Mouse (Mus musculus) midbrain, embryonic 12.5 days (tissue): ENCODE results near the gene Ttn. TPM values are rescaled to one million over a fixed set of nuclear protein-coding genes. Genes with fewer than 3 reads are reported as not detected.

Experiments used
- ATAC-seq: fragments of 200-750 bp; cut with Nextera tagmentation; 2 replicates; pipeline ENCODE4 v1.8.0; 2017; ENCODE audit warnings: low read depth, moderate TSS enrichment, moderate library complexity; ENCODE audit not compliant: low FRiP score
- H3K27ac ChIP-seq: fragments of 300-500 bp; sonication (generic); replicated peaks from 2 replicates; pipeline ENCODE4 v1.5.1; 2016; ENCODE audit warnings: mild to moderate bottlenecking
- H3K27me3 ChIP-seq: fragments of 300-500 bp; sonication (generic); 2 replicates; pipeline ENCODE4 v1.6.1; 2016; ENCODE audit warnings: mild to moderate bottlenecking
- H3K36me3 ChIP-seq: fragments of 300-500 bp; sonication (generic); 2 replicates; pipeline ENCODE4 v1.6.1; 2016
- H3K4me1 ChIP-seq: fragments of 300-500 bp; sonication (generic); 2 replicates; pipeline ENCODE4 v1.6.1; 2016
- H3K4me2 ChIP-seq: fragments of 300-500 bp; sonication (generic); replicated peaks from 2 replicates; pipeline ENCODE4 v1.6.1; 2016; ENCODE audit warnings: mild to moderate bottlenecking, moderate library complexity
- H3K4me3 ChIP-seq: fragments of 300-500 bp; sonication (generic); 2 replicates; pipeline ENCODE4 v1.5.1; 2016; ENCODE audit warnings: mild to moderate bottlenecking
- H3K9ac ChIP-seq: fragments of 300-500 bp; sonication (generic); replicated peaks from 2 replicates; pipeline ENCODE4 v1.6.1; 2016; ENCODE audit warnings: mild to moderate bottlenecking, moderate library complexity
- H3K9me3 ChIP-seq: fragments of 300-500 bp; sonication (generic); 2 replicates; pipeline ENCODE4 v1.6.1; 2016; ENCODE audit warnings: mild to moderate bottlenecking
- WGBS: fragments of 180-500 bp; shearing (Covaris S2); methylation state at CpG from one replicate; pipeline ENCODE4 v1.1.7; 2016; 5-methylcytosine and 5-hydroxymethylcytosine counted together
- polyA plus RNA-seq: library from polyadenylated mRNA; unstranded; fragments of >200 nt; fragmentation: Nextera tagmentation; extraction: Ambion mirVana; gene quantifications from 2 replicates; pipeline ENCODE4 v1.2.1, GENCODE M21; 2016

The Ttn gene
- polyA plus RNA-seq, 1 experiment from 2014 or later: 0.52 TPM

DNA sequence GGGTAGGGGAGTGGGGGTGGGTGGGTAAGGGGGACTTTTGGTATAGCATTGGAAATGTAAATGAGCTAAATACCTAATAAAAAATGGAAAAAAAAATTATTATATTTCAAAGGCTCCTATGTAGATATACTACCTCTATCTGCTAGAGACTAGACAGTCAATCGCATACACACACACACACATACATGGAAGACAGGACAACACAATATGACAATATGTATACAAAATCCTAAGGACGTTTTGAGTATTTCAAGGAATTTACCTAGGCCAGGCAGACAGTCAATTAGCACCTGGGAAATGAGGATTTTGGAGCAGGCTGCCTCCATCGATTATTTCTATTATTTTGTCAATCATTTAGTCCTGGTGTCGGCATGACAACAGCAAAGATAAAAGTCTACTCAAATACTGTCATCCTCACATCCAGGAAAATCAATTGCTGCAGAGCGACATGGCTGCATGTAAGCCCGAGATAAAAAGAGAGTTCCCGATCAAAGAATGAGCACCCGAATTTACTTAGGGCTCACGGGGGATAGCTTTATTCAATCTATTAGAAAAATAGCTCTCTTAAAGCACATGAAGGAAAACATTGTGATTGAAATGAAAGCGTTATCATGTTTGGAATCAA, 20.8 kb downstream of the Ttn start:
- ATAC-seq: no peak; the same call in 1 of the 2 replicates
- H3K4me3 ChIP-seq: no peak overlapping the region
- H3K4me1 ChIP-seq: no peaks in the 10 kb centered on the region
- 72% methylated on average over 10 of the region's 10 CpGs for WGBS
- H3K9ac ChIP-seq: no peak overlapping the region
- no peaks in the 10 kb centered on the region for H3K27me3 ChIP-seq
- H3K36me3 ChIP-seq: no peaks in the 10 kb centered on the region
- peak overlapping the region; percentile 32; the same call in 1 of the 2 replicates for H3K27ac ChIP-seq
- no peaks in the 10 kb centered on the region for H3K9me3 ChIP-seq
- no peak overlapping the region for H3K4me2 ChIP-seq

DNA sequence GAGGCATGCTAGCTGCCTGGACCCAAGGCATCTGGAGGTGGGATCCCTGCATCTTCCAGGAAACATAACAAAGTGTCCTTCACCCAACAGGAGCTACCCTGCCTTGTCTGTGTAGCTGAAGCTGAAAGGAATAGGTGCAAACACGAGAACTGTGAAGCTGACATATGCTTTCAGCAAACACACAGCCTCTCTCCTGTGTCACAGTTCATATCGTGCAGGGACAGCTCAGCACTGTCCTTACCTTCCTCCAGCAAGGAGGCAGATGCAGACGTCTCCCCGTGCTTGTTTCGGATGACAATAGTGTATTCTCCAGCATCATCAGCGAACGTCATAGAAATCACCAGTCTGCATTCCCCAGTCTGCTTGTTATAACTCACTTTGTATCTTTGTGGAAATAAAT, 32.6 kb downstream of the Ttn start:
- Histone ChIP-seq H3K4me1 (no peaks in the 10 kb centered on the region), H3K4me2 (no peak overlapping the region), H3K4me3 (no peak overlapping the region), H3K27ac (no peak overlapping the region), H3K27me3 (no peaks in the 10 kb centered on the region), H3K9me3 (no peaks in the 10 kb centered on the region; the same call in 1 of the 2 replicates), H3K36me3 (no peaks in the 10 kb centered on the region), H3K9ac (no peak overlapping the region)
- 80% methylated on average over 7 of the region's 7 CpGs for WGBS
- no peak for ATAC-seq

DNA sequence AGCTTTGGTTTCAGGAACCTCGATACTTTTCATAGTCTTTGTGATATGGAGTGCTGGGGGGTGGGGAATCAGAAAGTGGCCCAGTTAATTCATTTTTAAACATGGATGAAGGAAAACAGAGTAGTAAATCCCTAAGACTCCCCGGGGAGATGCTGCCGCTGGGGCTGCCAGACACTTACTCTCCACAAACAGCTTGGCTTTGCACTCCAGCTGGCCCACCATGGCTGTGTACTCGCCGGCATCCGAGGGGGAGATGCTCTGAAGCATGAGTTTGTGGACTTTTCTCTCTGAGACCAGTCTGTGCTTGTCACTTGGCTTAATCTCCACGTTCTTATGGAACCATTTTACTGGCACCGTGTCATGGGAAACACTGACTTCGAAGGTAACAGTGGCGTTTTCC, 43.8 kb downstream of the Ttn start:
- no peaks in the 10 kb centered on the region for H3K36me3 ChIP-seq
- 64% methylated on average over 10 of the region's 10 CpGs for WGBS
- H3K9me3 ChIP-seq: 0 out of 2 replicates have a peak, but pooled peaks cover 6% of the 10 kb centered on the region
- no peaks in the 10 kb centered on the region for H3K27me3 ChIP-seq
- no peak overlapping the region for H3K4me2 ChIP-seq
- peak; percentile 27; the same call in 1 of the 2 replicates for ATAC-seq
- H3K4me1 ChIP-seq: no peaks in the 10 kb centered on the region
- no peak overlapping the region for H3K9ac ChIP-seq
- H3K27ac ChIP-seq: no peak overlapping the region
- H3K4me3 ChIP-seq: no peak overlapping the region

DNA sequence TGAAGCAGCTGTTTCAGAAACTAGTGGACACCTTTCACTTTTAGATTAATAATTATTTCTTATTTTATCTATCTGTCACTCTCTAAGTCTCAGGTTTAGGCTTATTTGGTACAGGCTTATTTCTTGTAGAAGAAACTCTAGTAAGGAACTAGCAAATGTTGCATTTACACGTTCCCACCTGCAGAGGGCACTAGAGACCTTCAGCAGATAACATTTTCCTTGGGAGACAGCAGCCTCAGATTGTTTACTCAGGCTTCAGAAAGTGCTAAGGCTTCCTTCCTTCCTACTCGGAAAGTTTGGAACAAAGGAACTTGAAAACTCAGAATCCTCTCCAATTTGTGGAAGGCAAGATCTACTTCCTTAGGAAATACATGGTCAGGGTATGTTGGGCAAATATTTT, 52.6 kb downstream of the Ttn start:
- ATAC-seq: no peak
- 4% methylated on average over 2 of the region's 2 CpGs for WGBS
- Histone ChIP-seq H3K9ac (no peak overlapping the region), H3K4me1 (0 out of 2 replicates have a peak, but pooled peaks cover 2% of the 10 kb centered on the region), H3K36me3 (no peaks in the 10 kb centered on the region), H3K27me3 (no peaks in the 10 kb centered on the region), H3K9me3 (no peaks in the 10 kb centered on the region), H3K4me2 (no peak overlapping the region), H3K4me3 (no peak overlapping the region), H3K27ac (no peak overlapping the region)

DNA sequence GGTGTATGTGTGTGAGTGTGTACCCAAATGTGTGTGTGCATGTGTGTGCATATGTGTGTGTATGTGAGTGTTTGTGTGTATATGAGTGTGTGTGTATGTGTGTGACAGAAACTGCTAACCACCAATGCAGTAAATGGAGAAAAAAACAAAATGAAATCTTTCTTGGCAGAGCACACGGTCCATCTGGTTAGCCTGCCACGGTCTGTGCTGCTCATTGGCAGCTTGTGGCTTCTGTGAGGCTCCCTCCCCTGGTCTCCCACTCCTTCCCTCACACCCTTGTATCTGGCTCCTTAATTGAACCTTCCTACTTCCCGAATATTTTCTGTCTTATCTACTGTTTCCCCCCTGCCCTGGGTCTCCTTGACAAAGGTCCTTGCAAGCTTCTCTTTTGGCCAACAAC, 53.5 kb downstream of the Ttn start:
- Histone ChIP-seq H3K27ac (no peak overlapping the region), H3K4me2 (no peak overlapping the region), H3K4me1 (0 out of 2 replicates have a peak, but pooled peaks cover 2% of the 10 kb centered on the region), H3K4me3 (no peak overlapping the region), H3K9me3 (no peaks in the 10 kb centered on the region), H3K36me3 (no peaks in the 10 kb centered on the region), H3K9ac (no peak overlapping the region), H3K27me3 (no peaks in the 10 kb centered on the region)
- 75% methylated on average over 3 of the region's 3 CpGs for whole genome bisulfite sequencing
- ATAC-seq: no peak

DNA sequence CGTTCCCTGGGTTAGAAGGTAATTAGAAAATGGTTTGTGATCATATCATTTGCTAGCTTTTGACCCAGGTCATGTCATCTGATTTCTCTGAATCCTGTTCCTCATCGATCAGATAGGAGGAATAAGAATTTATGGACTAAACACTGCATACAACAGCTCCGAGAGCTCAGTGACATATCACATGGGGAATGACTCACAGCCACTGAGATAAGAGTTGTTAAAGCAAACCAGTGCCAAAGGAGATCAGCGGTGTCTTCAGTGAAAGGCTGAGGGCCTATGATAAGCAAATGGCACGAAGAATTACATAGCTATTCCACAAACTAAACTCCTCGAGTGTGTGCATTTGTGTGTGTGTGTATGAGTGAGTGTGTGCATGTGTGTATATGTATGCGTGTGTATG, 54.0 kb downstream of the Ttn start:
- Histone ChIP-seq H3K9me3 (no peaks in the 10 kb centered on the region), H3K4me2 (no peak overlapping the region), H3K36me3 (no peaks in the 10 kb centered on the region), H3K27ac (no peak overlapping the region), H3K4me1 (0 out of 2 replicates have a peak, but pooled peaks cover 2% of the 10 kb centered on the region), H3K9ac (no peak overlapping the region), H3K4me3 (no peak overlapping the region), H3K27me3 (no peaks in the 10 kb centered on the region)
- ATAC-seq: no peak
- 85% methylated on average over 7 of the region's 7 CpGs for WGBS

DNA sequence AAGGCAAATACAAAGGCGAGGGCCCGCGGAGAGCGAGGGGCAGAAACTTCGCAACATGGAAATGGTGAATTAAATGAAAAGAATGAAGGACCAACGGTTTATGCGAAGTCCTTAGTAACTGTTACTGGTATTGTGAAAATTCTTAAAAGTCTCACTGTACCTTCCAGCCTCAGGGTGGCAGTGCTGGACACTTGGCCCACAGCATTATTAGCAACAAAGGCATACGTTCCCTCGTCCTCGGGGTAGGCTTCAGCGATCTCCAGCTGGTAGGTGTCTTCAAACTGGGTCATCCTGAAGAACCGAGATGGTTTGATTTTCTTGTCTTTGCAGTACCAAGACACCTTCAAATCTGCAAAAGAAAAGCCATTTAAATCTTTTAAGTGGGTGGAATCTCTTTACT, 55.4 kb downstream of the Ttn start:
- 76% methylated on average over 12 of the region's 12 CpGs for whole genome bisulfite sequencing
- no peak for ATAC-seq

DNA sequence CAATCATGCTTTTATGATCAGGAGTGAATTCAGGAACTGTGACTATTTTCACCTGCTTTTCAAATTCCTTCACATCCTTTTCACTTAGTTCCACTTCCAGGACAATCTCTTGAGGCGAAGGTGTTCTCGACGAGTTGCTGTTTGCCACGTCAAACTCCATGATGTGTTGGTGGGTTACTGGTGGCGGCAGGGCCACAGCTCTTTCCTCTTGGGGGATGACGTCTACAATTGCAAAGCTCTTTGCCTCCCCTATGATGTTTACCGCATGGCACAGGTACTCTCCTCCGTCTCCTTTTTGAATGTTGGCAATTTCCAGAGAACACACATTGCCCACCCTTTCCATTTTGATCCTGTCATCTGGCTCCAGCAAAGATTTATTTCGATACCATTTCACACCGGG, 67.4 kb downstream of the Ttn start:
- no peak overlapping the region for H3K27ac ChIP-seq
- no peak for ATAC-seq
- no peak overlapping the region for H3K4me3 ChIP-seq
- no peak overlapping the region for H3K9ac ChIP-seq
- H3K9me3 ChIP-seq: no peaks in the 10 kb centered on the region
- H3K4me1 ChIP-seq: no peaks in the 10 kb centered on the region
- no peaks in the 10 kb centered on the region for H3K27me3 ChIP-seq
- no peaks in the 10 kb centered on the region for H3K36me3 ChIP-seq
- H3K4me2 ChIP-seq: no peak overlapping the region
- WGBS: 95% methylated on average over 10 of the region's 10 CpGs

More for the DNA sequence above, 55.4 kb downstream of the Ttn start:
- H3K4me3 ChIP-seq: no peak overlapping the region
- H3K4me1 ChIP-seq: no peaks in the 10 kb centered on the region
- H3K9me3 ChIP-seq: no peaks in the 10 kb centered on the region
- H3K36me3 ChIP-seq: no peaks in the 10 kb centered on the region
- no peak overlapping the region for H3K4me2 ChIP-seq
- no peaks in the 10 kb centered on the region for H3K27me3 ChIP-seq
- no peak overlapping the region for H3K9ac ChIP-seq
- no peak overlapping the region for H3K27ac ChIP-seq

DNA sequence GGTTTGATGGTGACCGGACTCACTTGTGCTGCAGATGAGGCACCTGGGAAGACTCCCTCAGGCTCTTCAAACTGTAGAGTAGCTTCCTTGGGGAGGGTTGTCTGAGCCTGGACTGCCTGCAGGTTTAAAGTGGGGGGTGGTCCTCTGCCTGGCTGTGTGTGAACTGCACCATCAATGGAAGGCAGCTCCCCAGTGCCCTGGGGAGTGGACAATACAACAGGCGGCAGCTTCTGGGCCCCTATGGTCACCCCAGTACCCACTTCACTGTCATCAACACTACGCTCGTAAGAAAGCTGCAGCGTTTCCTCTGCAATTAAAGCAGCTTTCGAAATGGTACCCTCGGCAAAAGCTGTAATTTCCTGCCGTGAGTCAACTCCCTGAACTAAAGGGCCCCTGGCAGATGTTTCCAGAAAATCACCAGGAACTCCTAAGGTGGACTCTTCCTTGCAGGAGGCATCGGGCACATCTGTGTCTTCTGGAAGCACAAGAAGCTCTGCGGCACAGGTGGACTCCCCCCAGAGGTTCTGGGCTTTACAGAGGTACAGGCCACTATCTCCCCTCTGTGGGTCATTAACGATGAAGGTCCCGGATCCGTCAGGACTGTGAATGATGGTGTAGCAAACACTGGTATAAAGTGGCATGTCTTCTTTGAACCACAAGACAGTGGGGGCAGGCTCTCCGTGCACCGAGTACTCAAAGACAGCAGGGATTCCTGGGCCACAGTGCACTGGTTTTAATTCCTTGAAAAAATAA, 73.5 kb downstream of the Ttn start:
- Histone ChIP-seq H3K4me2 (no peak overlapping the region), H3K36me3 (no peaks in the 10 kb centered on the region), H3K9ac (no peak overlapping the region), H3K27ac (no peak overlapping the region), H3K4me3 (no peak overlapping the region), H3K4me1 (no peaks in the 10 kb centered on the region), H3K9me3 (no peaks in the 10 kb centered on the region), H3K27me3 (no peaks in the 10 kb centered on the region)
- 82% methylated on average over 15 of the region's 15 CpGs for WGBS
- ATAC-seq: no peak

DNA sequence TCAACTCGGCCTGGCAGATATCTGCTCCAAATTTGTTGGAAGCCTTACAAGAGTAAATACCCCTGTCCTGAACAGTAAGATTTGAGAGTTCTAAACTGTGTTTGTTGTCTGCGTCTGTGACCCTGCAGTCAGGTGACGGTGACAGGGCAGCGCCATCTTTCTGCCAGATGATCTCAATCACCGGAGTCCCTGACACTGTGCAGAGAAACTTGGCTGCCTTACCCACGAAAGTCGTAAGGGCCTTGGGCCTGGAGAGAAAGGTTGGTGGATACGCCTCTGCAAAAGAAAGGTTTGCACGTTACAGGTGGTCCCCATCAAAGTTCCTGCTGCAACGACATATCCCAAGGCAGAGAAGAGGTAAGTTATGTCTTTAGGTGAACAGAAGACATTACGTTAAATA, 79.0 kb downstream of the Ttn start:
- no peaks in the 10 kb centered on the region for H3K9me3 ChIP-seq
- no peaks in the 10 kb centered on the region for H3K36me3 ChIP-seq
- no peaks in the 10 kb centered on the region for H3K4me1 ChIP-seq
- H3K27ac ChIP-seq: no peak overlapping the region
- no peak overlapping the region for H3K4me2 ChIP-seq
- no peak overlapping the region for H3K9ac ChIP-seq
- ATAC-seq: no peak
- 94% methylated on average over 11 of the region's 11 CpGs for WGBS
- no peaks in the 10 kb centered on the region for H3K27me3 ChIP-seq
- H3K4me3 ChIP-seq: no peak overlapping the region

DNA sequence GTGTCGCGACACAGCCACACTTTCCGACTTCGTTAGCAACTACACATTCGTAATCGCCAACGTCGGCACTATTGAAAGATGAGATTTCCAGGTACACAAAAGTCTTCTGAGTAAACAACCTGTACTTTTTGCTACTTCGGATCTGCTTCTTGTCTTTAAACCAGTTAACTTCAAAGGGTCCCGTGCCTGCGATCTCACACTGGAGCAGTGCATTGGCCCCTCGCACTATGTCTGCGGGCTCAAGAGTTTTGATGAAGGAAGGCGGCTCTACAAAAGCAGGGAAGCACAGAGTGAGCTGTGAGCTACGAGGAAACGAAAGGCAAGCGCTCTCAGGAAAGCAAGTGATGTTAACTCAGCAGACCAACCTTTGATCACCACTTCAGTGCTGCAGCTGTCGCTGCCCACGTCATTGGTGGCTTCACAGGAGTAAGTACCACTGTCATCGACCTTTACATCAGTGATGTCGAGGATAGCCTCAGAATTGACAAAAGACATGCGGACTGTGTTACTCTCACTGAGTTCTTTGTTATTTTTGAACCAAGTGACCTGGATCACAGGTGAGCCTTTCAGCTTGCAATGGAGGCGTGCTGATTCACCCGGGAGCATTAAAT, 80.8 kb downstream of the Ttn start:
- Histone ChIP-seq H3K4me3 (no peak overlapping the region), H3K36me3 (no peaks in the 10 kb centered on the region), H3K9ac (no peak overlapping the region), H3K27ac (no peak overlapping the region), H3K4me2 (no peak overlapping the region), H3K9me3 (no peaks in the 10 kb centered on the region), H3K27me3 (no peaks in the 10 kb centered on the region), H3K4me1 (no peaks in the 10 kb centered on the region)
- 93% methylated on average over 24 of the region's 24 CpGs for WGBS
- no peak for ATAC-seq

DNA sequence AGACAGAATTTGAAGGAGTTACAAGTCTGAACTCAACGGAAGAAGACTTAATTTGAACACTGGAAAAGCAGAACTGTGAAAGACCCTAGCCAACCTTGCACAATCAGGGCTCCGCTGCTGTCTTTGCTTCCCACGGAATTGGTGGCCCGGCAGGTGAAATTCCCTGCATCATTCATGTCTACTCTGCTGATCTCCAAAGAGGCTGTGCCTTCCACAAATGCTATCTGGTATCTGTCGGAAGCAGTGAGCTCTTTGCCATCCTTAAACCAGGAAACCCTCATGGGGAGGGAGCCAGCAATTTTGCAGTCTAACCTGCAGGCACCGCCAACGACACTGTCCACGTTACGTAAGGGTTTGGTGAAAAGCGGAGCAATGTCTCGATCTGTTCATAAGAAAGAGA, 82.5 kb downstream of the Ttn start:
- H3K4me1 ChIP-seq: no peaks in the 10 kb centered on the region
- 95% methylated on average over 11 of the region's 11 CpGs for WGBS
- no peak overlapping the region for H3K9ac ChIP-seq
- H3K9me3 ChIP-seq: no peaks in the 10 kb centered on the region
- H3K27ac ChIP-seq: no peak overlapping the region
- no peak for ATAC-seq
- no peak overlapping the region for H3K4me3 ChIP-seq
- no peak overlapping the region for H3K4me2 ChIP-seq
- no peaks in the 10 kb centered on the region for H3K27me3 ChIP-seq
- H3K36me3 ChIP-seq: no peaks in the 10 kb centered on the region
